Mouse (Mus musculus) skeletal muscle tissue, postnatal 0 days (tissue): ENCODE results near the gene Chia1. TPM values are rescaled to one million over a fixed set of nuclear protein-coding genes. Genes with fewer than 3 reads are reported as not detected.

ENCODE experiments used
- polyA plus RNA-seq: library from polyadenylated mRNA; unstranded; fragments of >200 nt; fragmentation: Nextera tagmentation; extraction: Ambion mirVana; gene quantifications from 2 replicates; pipeline ENCODE4 v1.2.1, GENCODE M21; 2015

Gene Chia1
- polyA plus RNA-seq, result not detected in 2 replicates

GRCm38 (mm10) chr3:106112929-106113328 lies at the start of gene Chia1:
Gene Chia1 (plus strand): TSS chr3:106113229.

DNA sequence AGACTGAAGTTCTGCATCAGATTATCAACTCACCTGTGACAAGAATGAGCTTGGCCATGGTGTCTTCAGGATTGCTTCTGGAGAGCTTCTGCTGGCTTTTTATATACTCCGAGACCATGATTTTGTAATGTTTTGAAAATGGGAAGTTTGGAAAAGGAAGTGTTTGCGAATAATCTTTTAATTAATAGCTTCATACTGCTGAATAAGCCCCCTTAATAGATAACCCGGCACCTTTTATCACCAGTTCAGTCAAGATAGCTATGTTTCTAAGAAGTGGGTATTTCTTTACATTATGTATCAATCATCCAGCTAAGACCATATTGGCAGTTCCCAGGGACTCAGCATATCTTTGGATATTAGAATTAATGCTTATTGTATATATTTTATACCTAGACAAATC lies 54.4 kb downstream of the Chia1 start, which contains the start of gene Chil3:
Gene Chil3, minus strand, starts transcription at position 101 of the 400 bp plus-strand sequence.

Other genes with a start within 250 kb of the Chia1 start
- 3.4 and 5.3 TPM in 2 replicates for gene Adora3, start 242.4 kb upstream of the Chia1 start, polyA plus RNA-seq
- 0.18 TPM in 2 replicates for gene Tmigd3, start 242.3 kb upstream of the Chia1 start, polyA plus RNA-seq
- gene I830077J02Rik, start 180.6 kb upstream of the Chia1 start, polyA plus RNA-seq, result 0.95 and 1.9 TPM in 2 replicates
- gene Wdr77, start 153.9 kb upstream of the Chia1 start, polyA plus RNA-seq, result 56.9 and 63.5 TPM in 2 replicates
- gene Atp5f1, start 153.1 kb upstream of the Chia1 start, polyA plus RNA-seq, result 1,053 and 1,137 TPM in 2 replicates
- gene Ovgp1, start 139.5 kb upstream of the Chia1 start, polyA plus RNA-seq, result 1.3 and 1.9 TPM in 2 replicates
- 0.15 TPM in 1 of 2 replicates, not detected in the other for gene Pifo, start 98.6 kb upstream of the Chia1 start, polyA plus RNA-seq
- gene Chil5, start 80.4 kb upstream of the Chia1 start, polyA plus RNA-seq, result 0.27 TPM in 1 of 2 replicates, not detected in the other
- gene Chil3, start 54.3 kb downstream of the Chia1 start, polyA plus RNA-seq, result 0.52 TPM in 1 of 2 replicates, not detected in the other
- gene Chil4, start 106.3 kb downstream of the Chia1 start, polyA plus RNA-seq, result not detected in 2 replicates